Mouse (Mus musculus): ENCODE results near the gene Rhod. TPM values are rescaled to one million over a fixed set of nuclear protein-coding genes. Genes with fewer than 3 reads are reported as not detected.

Rhod gene
- total RNA-seq (2014; rRNA removed; ENCODE audit: low replicate concordance) (24.3 and 35.0 TPM in 2 replicates), polyA plus RNA-seq (2015; fragmentation: Nextera tagmentation; extraction: Ambion mirVana) (16.0 and 18.4 TPM in 2 replicates)

DNA sequence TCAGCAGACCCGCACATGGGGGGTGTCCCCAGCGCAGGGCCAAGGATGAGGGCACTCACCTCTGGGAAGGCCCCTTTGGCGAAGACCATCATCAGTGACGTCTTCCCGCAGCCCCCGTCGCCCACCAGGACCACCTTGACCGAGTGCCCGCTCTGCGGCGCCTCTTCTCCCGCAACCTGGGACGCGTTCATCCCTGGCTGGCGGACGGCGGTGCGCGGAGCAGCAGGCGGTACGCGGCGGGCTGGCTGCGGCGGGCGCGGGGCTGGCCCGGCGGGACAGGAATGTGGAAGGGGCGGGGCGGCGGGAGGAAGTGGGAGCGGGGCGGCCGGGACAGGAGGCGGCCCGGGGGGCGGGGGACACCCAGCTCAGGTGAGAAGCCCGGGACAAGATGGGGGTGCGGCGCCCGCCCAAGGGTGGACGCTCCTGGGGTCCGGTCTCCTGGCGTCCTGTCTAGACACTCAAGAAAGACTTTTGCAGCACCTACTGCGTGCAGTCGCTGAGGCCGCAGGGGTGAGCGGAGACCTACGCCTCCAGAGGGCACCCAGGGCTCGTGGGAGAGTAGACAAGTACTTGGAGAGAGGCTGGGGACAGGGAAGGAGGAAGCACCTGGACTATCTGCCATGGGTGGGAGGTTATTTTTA is at the start of gene Rhod:
TSS of gene Rhod (minus strand) at position 272 of the 641 bp plus-strand sequence.
- Histone ChIP-seq H3K9ac (replicated peaks; ENCODE audit: low read depth, low read length) (peak within 1 kb of the TSS; percentile 47), H3K4me1 (ENCODE audit: control insufficient read depth, insufficient read depth) (peaks cover 24% of the 10 kb centered on the region; the same call in 1 of the 2 replicates), H3K36me3 (replicated peaks; ENCODE audit: control insufficient read depth, insufficient read depth, low read length) (no peaks in the 10 kb centered on the region), H3K27me3 (ENCODE audit: control insufficient read depth, insufficient read depth, low read length) (no peaks in the 10 kb centered on the region), H3K4me3 (ENCODE audit: low read depth, low read length) (peak within 1 kb of the TSS; percentile 68), H3K27ac (ENCODE audit: low read depth) (no peak within 1 kb of the TSS), H3K4me2 (ENCODE audit: low read depth, low read length) (peak within 1 kb of the TSS; percentile 94), H3K9me3 (replicated peaks; ENCODE audit: control insufficient read depth, low read length) (no peaks in the 10 kb centered on the region)
- WGBS = under 1% methylated on average over 49 of the region's 51 CpGs
- TF ChIP-seq CTCF (IDR thresholded peaks at IDR 0.05; ENCODE audit: low read depth) (no peak), EP300 (IDR thresholded peaks at IDR 0.05; ENCODE audit: low read depth) (no peak)
- DNase-seq (ENCODE audit: low spot score) = peak; percentile 64
- ATAC-seq (ENCODE audit: insufficient read depth, low read depth) = peak; percentile 62

DNA sequence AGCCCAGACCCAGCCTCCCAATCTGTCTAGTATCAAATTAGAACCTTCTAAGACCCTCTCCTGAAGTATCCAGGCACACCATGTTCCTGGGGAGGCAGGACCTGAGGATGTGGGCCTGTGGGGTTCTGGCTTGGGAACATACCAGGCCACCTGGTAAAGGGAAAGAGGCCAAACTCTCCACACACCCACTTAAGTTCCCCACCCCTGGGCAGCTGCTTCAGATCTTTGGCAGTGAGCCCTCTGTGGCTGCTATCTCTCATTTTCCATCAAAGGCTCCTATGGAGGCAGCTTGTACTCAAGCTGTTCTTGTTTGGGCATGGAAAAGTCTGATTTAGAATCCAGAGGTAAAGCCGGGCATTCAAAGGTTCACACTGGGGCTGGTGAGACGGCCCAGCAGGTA is 48.6 kb upstream of the Rhod start:
- DNase-seq (ENCODE audit: low spot score) (no peak), ATAC-seq (ENCODE audit: insufficient read depth, low read depth) (peak; percentile 53; the same call in 1 of the 2 replicates)
- no peaks in the 10 kb centered on the region for H3K9me3 ChIP-seq (replicated peaks; ENCODE audit: control insufficient read depth, low read length)
- H3K4me3 ChIP-seq (ENCODE audit: low read depth, low read length) = no peak overlapping the region
- no peaks in the 10 kb centered on the region for H3K36me3 ChIP-seq (replicated peaks; ENCODE audit: control insufficient read depth, insufficient read depth, low read length)
- no peak overlapping the region for H3K4me2 ChIP-seq (ENCODE audit: low read depth, low read length)
- WGBS = 27% methylated on average over 2 of the region's 2 CpGs
- H3K27ac ChIP-seq (ENCODE audit: low read depth) = no peak overlapping the region
- H3K27me3 ChIP-seq (ENCODE audit: control insufficient read depth, insufficient read depth, low read length) = no peaks in the 10 kb centered on the region
- TF ChIP-seq EP300 (IDR thresholded peaks at IDR 0.05; ENCODE audit: low read depth) (no peak), CTCF (IDR thresholded peaks at IDR 0.05; ENCODE audit: low read depth) (no peak)
- no peak overlapping the region for H3K9ac ChIP-seq (replicated peaks; ENCODE audit: low read depth, low read length)
- no peaks in the 10 kb centered on the region; the same call in 1 of the 2 replicates for H3K4me1 ChIP-seq (ENCODE audit: control insufficient read depth, insufficient read depth)

DNA sequence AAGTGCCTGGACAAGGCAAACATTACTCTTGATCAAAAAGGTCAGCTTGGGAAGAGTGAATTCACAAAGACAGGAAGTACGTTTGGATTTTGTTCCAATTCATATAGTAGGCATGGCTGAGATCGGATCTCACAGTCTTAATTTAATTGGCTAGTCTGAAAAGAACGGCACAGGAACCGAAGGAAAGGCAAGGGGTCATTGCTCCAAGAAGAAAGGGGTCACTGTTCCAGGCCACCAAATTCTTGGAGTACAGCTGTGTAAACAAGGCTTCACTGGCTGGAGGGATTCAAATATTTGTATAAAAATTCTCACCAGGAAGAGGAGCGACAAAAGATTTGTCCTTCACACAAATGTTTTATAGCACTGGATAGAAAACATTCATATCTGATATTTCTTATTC is 45.8 kb upstream of the Rhod start:
- ATAC-seq (ENCODE audit: insufficient read depth, low read depth) = no peak
- no peak for TF ChIP-seq EP300 (IDR thresholded peaks at IDR 0.05; ENCODE audit: low read depth)
- no peak for TF ChIP-seq CTCF (IDR thresholded peaks at IDR 0.05; ENCODE audit: low read depth)

DNA sequence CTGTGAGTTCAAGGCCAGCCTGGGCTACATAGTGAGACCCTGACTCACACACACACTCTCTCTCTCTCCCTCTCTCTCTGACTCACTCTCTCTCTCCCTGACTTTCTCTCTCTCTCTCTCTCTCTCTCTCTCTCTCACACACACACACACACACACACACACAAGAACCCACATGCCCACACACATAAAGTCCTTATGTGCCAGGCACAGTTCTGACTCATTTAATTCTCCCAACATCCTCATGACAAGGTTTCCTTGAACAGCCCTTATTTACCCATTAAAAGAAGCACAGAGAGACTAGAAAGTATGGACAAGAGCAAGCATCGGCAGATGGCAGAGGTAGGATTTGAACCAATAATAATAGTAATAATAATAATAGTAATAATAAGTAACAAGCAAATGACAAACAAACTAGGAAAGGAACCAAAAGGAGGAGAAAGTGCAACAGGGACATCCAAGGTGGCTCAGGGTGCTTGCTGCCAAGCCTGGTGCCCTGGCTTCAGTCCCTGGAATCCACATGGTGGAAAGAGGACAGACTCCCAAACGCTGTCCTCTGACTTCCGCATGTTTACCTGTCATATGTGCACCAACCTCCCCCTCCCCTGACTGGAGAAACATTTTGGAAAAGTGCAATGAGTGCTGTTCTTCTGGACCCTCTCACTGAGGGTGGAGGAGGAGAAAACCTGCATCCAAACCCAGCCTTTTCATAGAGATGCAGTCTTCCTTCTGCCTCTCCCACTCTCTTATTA is 43.1 kb upstream of the Rhod start:
- no peak for TF ChIP-seq CTCF (IDR thresholded peaks at IDR 0.05; ENCODE audit: low read depth)
- no peak for TF ChIP-seq EP300 (IDR thresholded peaks at IDR 0.05; ENCODE audit: low read depth)
- no peak overlapping the region for H3K4me2 ChIP-seq (ENCODE audit: low read depth, low read length)
- 0 out of 2 replicates have a peak, but pooled peaks cover 3% of the 10 kb centered on the region for H3K27me3 ChIP-seq (ENCODE audit: control insufficient read depth, insufficient read depth, low read length)
- H3K36me3 ChIP-seq (replicated peaks; ENCODE audit: control insufficient read depth, insufficient read depth, low read length) = no peaks in the 10 kb centered on the region
- DNase-seq (ENCODE audit: low spot score) (no peak), ATAC-seq (ENCODE audit: insufficient read depth, low read depth) (no peak)
- no peak overlapping the region for H3K4me3 ChIP-seq (ENCODE audit: low read depth, low read length)
- no peak overlapping the region for H3K27ac ChIP-seq (ENCODE audit: low read depth)
- WGBS = 73% methylated on average over 3 of the region's 3 CpGs
- H3K4me1 ChIP-seq (ENCODE audit: control insufficient read depth, insufficient read depth) = peaks cover 6% of the 10 kb centered on the region
- H3K9ac ChIP-seq (replicated peaks; ENCODE audit: low read depth, low read length) = no peak overlapping the region
- no peaks in the 10 kb centered on the region for H3K9me3 ChIP-seq (replicated peaks; ENCODE audit: control insufficient read depth, low read length)

More for the DNA sequence above, 45.8 kb upstream of the Rhod start:
- no peak for DNase-seq (ENCODE audit: low spot score)
- no peak overlapping the region for H3K9ac ChIP-seq (replicated peaks; ENCODE audit: low read depth, low read length)
- H3K27me3 ChIP-seq (ENCODE audit: control insufficient read depth, insufficient read depth, low read length) = no peaks in the 10 kb centered on the region
- WGBS = 44% methylated on average over 5 of the region's 5 CpGs
- no peak overlapping the region for H3K4me3 ChIP-seq (ENCODE audit: low read depth, low read length)
- H3K4me1 ChIP-seq (ENCODE audit: control insufficient read depth, insufficient read depth) = no peaks in the 10 kb centered on the region; the same call in 1 of the 2 replicates
- H3K36me3 ChIP-seq (replicated peaks; ENCODE audit: control insufficient read depth, insufficient read depth, low read length) = no peaks in the 10 kb centered on the region
- no peak overlapping the region for H3K4me2 ChIP-seq (ENCODE audit: low read depth, low read length)
- no peak overlapping the region for H3K27ac ChIP-seq (ENCODE audit: low read depth)
- no peaks in the 10 kb centered on the region for H3K9me3 ChIP-seq (replicated peaks; ENCODE audit: control insufficient read depth, low read length)

DNA sequence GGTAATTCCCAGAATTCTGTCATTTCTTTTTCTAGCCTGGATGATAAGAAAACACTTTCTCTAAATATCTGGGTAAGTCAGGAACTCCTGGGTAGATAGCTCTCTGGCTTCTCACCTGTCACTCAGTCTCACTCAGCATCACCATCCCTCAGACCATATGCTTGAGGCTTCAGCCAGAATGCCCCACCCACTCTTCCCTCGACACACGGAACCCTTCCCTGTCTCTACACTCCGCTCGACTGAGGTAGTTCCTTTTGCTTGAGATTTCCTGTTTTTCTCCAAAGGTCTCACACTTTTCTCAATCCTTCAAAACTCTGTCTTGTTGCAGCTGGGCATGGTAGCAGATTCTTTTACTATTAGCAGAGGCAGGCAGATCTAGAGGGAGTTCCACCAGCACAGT is 42.1 kb upstream of the Rhod start:
- DNase-seq (ENCODE audit: low spot score) = no peak
- WGBS = 34% methylated on average over 4 of the region's 4 CpGs
- ATAC-seq (ENCODE audit: insufficient read depth, low read depth) = no peak
- Histone ChIP-seq H3K4me2 (ENCODE audit: low read depth, low read length) (no peak overlapping the region), H3K4me1 (ENCODE audit: control insufficient read depth, insufficient read depth) (peaks cover 10% of the 10 kb centered on the region), H3K4me3 (ENCODE audit: low read depth, low read length) (no peak overlapping the region), H3K27ac (ENCODE audit: low read depth) (no peak overlapping the region), H3K9ac (replicated peaks; ENCODE audit: low read depth, low read length) (no peak overlapping the region), H3K36me3 (replicated peaks; ENCODE audit: control insufficient read depth, insufficient read depth, low read length) (no peaks in the 10 kb centered on the region), H3K9me3 (replicated peaks; ENCODE audit: control insufficient read depth, low read length) (no peaks in the 10 kb centered on the region), H3K27me3 (ENCODE audit: control insufficient read depth, insufficient read depth, low read length) (peaks cover 12% of the 10 kb centered on the region)
- TF ChIP-seq CTCF (IDR thresholded peaks at IDR 0.05; ENCODE audit: low read depth) (no peak), EP300 (IDR thresholded peaks at IDR 0.05; ENCODE audit: low read depth) (no peak)

Data from heart, postnatal 0 days (tissue).